Mouse (Mus musculus): ENCODE results near the gene Gm7168.
"Not testable (repeated sequence)": the region's sequence is repeated elsewhere in the genome, so short reads cannot be mapped to it uniquely, and the experiment has no call there.

The Gm7168 gene

GRCm38 (mm10) chr17:13993425-13993824 is 45.3 kb downstream of the Gm7168 start:
- not testable (repeated sequence) for DNase-seq (ENCODE audit: low read depth)

Measured in c-Kit-positive CD71-negative TER-119-negative erythroid progenitor cells, embryonic 14.5 days (primary cell).